Mouse (Mus musculus) lung, postnatal 0 days (tissue): ENCODE results near the gene Pnkd.

Experiments
- CTCF ChIP-seq: IDR thresholded peaks from 2 replicates; pipeline ENCODE4 v1.5.1; 2016; ENCODE audit warnings: antibody characterized with exemption, mild to moderate bottlenecking
- EP300 ChIP-seq: IDR thresholded peaks from 2 replicates; pipeline ENCODE4 v1.6.1; 2016; ENCODE audit warnings: antibody characterized with exemption, mild to moderate bottlenecking, control low read depth

DNA sequence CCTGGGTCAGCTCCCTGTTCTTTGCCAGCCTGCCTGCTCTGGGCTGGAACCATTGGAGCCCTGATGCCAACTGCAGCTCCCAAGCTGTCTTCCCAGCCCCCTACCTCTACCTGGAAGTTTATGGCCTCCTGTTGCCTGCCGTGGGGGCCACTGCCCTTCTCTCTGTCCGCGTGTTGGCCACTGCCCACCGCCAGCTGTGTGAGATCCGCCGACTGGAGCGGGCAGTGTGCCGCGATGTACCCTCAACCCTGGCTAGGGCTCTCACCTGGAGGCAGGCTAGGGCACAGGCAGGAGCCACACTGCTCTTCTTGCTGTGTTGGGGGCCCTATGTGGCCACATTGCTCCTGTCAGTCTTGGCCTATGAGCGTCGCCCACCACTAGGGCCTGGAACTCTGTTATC is 5.7 kb upstream of the Pnkd start:
- peak; percentile 21; the same call in 1 of the 2 replicates for TF ChIP-seq CTCF
- no peak for TF ChIP-seq EP300
